Mouse (Mus musculus): ENCODE results near the gene Isg15. TPM values are rescaled to one million over a fixed set of nuclear protein-coding genes. Genes with fewer than 3 reads are reported as not detected.

The Isg15 gene
- total RNA-seq (2021): 1 to 10 TPM; 1.2 to 1.8 TPM

- intact Hi-C loops (cut with DNase I): no loop called here
- DNase-seq (ENCODE audit: low spot score in 2 of 2): no peak
These were observed at the start of gene Isg15 for GRCm38 (mm10) chr4:156200623-156201475. Isg15 (minus strand) TSS chr4:156200818.

GRCm38 (mm10) chr4:156249567-156249966 lies 48.9 kb upstream of the Isg15 start:
- intact Hi-C loops (cut with DNase I): no loop called here

GRCm38 (mm10) chr4:156236651-156237447 lies 36.2 kb upstream of the Isg15 start:
- intact Hi-C loops (cut with DNase I): no loop called here

More at GRCm38 (mm10) chr4:156249567-156249966, 48.9 kb upstream of the Isg15 start:
- DNase-seq (ENCODE audit: low spot score in 2 of 2): no peak

GRCm38 (mm10) chr4:156235808-156236533 lies 35.4 kb upstream of the Isg15 start, which contains the start of gene Noc2l:
Noc2l (plus strand) TSS chr4:156236010.
- DNase-seq (ENCODE audit: low spot score in 2 of 2): peak; percentile 91 to 92
- intact Hi-C loops (cut with DNase I): no loop called here

More at GRCm38 (mm10) chr4:156236651-156237447, 36.2 kb upstream of the Isg15 start:
- no peak for DNase-seq (ENCODE audit: low spot score in 2 of 2)

GRCm38 (mm10) chr4:156235360-156235770 lies 34.7 kb upstream of the Isg15 start:
- intact Hi-C loops (cut with DNase I): no loop called here
- no peak for DNase-seq (ENCODE audit: low spot score in 2 of 2)

- peak; percentile 75 to 79 for DNase-seq (ENCODE audit: low spot score in 2 of 2)
- intact Hi-C loops (cut with DNase I): no loop called here
These were observed 34.1 kb upstream of the Isg15 start, which contains the start of gene Plekhn1 for GRCm38 (mm10) chr4:156234701-156235213. Plekhn1 (minus strand) TSS chr4:156234857.

- intact Hi-C loops (cut with DNase I): no loop called here
- DNase-seq (ENCODE audit: low spot score in 2 of 2): no peak
These were observed 33.4 kb upstream of the Isg15 start for GRCm38 (mm10) chr4:156234021-156234501.

GRCm38 (mm10) chr4:156228393-156229024 lies 27.9 kb upstream of the Isg15 start:
- DNase-seq (ENCODE audit: low spot score in 2 of 2): peak in 1 of 2 experiments; percentile 78
- intact Hi-C loops (cut with DNase I): loop anchor here (2.0 kb wide), 1 partner anchor 24 kb away; no protein-coding TSS in a partner anchor

- DNase-seq (ENCODE audit: low spot score in 2 of 2): no peak
- intact Hi-C loops (cut with DNase I): loop anchor here (2.0 kb wide), 1 partner anchor 23 kb away; no protein-coding TSS in a partner anchor
These were observed 27.3 kb upstream of the Isg15 start for GRCm38 (mm10) chr4:156227752-156228392.

- intact Hi-C loops (cut with DNase I): no loop called here
- DNase-seq (ENCODE audit: low spot score in 2 of 2): no peak
These were observed 23.7 kb upstream of the Isg15 start for GRCm38 (mm10) chr4:156224276-156224675.

- intact Hi-C loops (cut with DNase I): no loop called here
- DNase-seq (ENCODE audit: low spot score in 2 of 2): no peak
These were observed 19.3 kb upstream of the Isg15 start for GRCm38 (mm10) chr4:156219936-156220335.

GRCm38 (mm10) chr4:156217838-156218237 lies 17.2 kb upstream of the Isg15 start:
- no peak for DNase-seq (ENCODE audit: low spot score in 2 of 2)
- intact Hi-C loops (cut with DNase I): no loop called here

- intact Hi-C loops (cut with DNase I): no loop called here
These were observed 16.5 kb upstream of the Isg15 start for GRCm38 (mm10) chr4:156217022-156217669.

GRCm38 (mm10) chr4:156216196-156216595 lies 15.6 kb upstream of the Isg15 start:
- DNase-seq (ENCODE audit: low spot score in 2 of 2): no peak
- intact Hi-C loops (cut with DNase I): no loop called here

More at GRCm38 (mm10) chr4:156217022-156217669, 16.5 kb upstream of the Isg15 start:
- no peak for DNase-seq (ENCODE audit: low spot score in 2 of 2)

GRCm38 (mm10) chr4:156215649-156216048 lies 15.0 kb upstream of the Isg15 start, which contains the start of gene Perm1:
Perm1 (plus strand) TSS chr4:156215868.
- intact Hi-C loops (cut with DNase I): no loop called here
- no peak for DNase-seq (ENCODE audit: low spot score in 2 of 2)

- DNase-seq (ENCODE audit: low spot score in 2 of 2): no peak
- intact Hi-C loops (cut with DNase I): no loop called here
These were observed 12.5 kb upstream of the Isg15 start for GRCm38 (mm10) chr4:156213134-156213533.

- DNase-seq (ENCODE audit: low spot score in 2 of 2): no peak
- intact Hi-C loops (cut with DNase I): no loop called here
These were observed 9.5 kb upstream of the Isg15 start for GRCm38 (mm10) chr4:156209963-156210635.
